Mouse (Mus musculus): ENCODE data around the gene Rer1. TPM values are rescaled to one million over a fixed set of nuclear protein-coding genes. Genes with fewer than 3 reads are reported as not detected.

Rer1 gene
- polyA plus RNA-seq, 1 experiment from 2014 or later, result 132 TPM

DNA sequence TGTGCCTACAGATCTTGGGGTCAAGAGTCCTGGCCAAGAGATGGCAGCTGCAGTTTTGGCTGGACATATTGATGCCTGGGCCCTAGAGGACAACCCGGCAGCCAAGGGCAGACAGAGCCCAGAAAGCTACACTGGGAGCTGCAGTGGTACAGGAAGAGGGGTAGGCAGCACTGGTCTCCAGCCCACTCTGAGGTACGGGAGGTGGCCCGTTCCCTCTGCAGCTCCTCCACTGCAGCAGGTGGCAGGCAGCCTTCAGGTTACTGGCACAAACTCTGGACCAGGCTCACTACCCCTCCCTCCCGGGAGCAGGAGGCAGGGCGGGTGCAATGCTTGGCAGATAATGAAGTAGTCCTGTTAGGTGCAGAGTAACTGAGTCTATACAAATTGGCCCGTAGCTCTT is 45.5 kb downstream of the Rer1 start:
- no peaks in the 10 kb centered on the region for H3K36me3 ChIP-seq
- no peak overlapping the region for H3K4me2 ChIP-seq (replicated peaks)
- WGBS, result 50% methylated on average over 6 of the region's 6 CpGs
- peaks cover 63% of the 10 kb centered on the region for H3K27me3 ChIP-seq
- H3K27ac ChIP-seq (replicated peaks), result peak overlapping the region; percentile 50
- H3K4me3 ChIP-seq, result no peak overlapping the region
- peaks cover 29% of the 10 kb centered on the region for H3K4me1 ChIP-seq
- ATAC-seq (ENCODE audit: low FRiP score, low read depth), result no peak
- peak overlapping the region; percentile 37; the same call in 1 of the 2 replicates for H3K9ac ChIP-seq (replicated peaks)
- no peaks in the 10 kb centered on the region for H3K9me3 ChIP-seq

DNA sequence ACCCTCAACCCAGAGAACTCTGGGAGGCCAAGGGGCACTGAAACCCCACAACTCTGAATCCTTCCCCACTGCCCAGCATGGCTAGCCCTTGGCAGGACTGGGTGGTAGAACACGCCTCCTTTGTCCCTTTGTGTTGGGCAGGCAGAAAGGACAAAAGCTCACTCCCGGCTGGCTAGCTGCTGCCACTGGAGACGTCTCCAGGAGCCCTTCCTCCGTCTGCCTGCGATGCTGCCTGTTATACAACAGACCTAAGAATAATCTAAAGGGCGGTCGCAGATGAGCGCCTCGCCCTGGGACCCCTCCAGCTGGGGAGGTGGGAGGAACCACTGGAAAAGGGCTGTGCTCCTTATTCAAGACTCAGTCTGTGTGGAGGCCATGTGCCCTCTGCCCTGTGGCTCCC is 46.0 kb downstream of the Rer1 start:
- Histone ChIP-seq H3K27ac (replicated peaks) (peak overlapping the region; percentile 50), H3K4me2 (replicated peaks) (0 out of 2 replicates have a peak overlapping the region, but pooled peaks have one; percentile 10)
- 10% methylated on average over 9 of the region's 9 CpGs for WGBS

DNA sequence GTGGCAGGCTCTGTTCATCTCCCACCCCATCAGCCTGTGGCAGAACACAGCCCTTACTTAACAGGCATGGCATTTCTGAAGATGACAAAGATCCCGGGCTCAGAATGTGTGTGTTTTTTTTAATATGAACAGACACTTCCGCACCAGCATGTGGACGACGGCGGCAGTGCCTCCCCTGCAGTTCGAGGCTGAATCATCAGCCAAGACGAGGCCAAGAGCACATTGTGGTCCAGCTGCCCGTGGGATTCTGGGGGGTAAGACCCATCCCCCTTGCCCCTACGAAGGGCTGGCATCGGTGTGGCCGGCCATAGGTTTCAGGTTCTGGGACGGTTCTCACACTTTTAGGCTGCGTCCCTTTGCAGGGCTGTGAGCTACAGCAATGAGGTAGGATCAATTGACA is 51.4 kb downstream of the Rer1 start:
- peaks cover 54% of the 10 kb centered on the region for H3K27me3 ChIP-seq
- no peaks in the 10 kb centered on the region for H3K36me3 ChIP-seq
- WGBS, result 59% methylated on average over 13 of the region's 13 CpGs
- no peak for ATAC-seq (ENCODE audit: low FRiP score, low read depth)
- H3K9ac ChIP-seq (replicated peaks), result no peak overlapping the region
- H3K4me3 ChIP-seq, result no peak overlapping the region
- no peak overlapping the region for H3K4me2 ChIP-seq (replicated peaks)
- H3K9me3 ChIP-seq, result no peaks in the 10 kb centered on the region
- no peak overlapping the region for H3K27ac ChIP-seq (replicated peaks)
- H3K4me1 ChIP-seq, result peaks cover 33% of the 10 kb centered on the region

More for the DNA sequence above, 46.0 kb downstream of the Rer1 start:
- peaks cover 29% of the 10 kb centered on the region for H3K4me1 ChIP-seq
- H3K36me3 ChIP-seq, result no peaks in the 10 kb centered on the region
- H3K4me3 ChIP-seq, result no peak overlapping the region
- no peaks in the 10 kb centered on the region for H3K9me3 ChIP-seq
- peaks cover 59% of the 10 kb centered on the region for H3K27me3 ChIP-seq
- peak overlapping the region; percentile 37; the same call in 1 of the 2 replicates for H3K9ac ChIP-seq (replicated peaks)
- peak; percentile 27; the same call in 1 of the 2 replicates for ATAC-seq (ENCODE audit: low FRiP score, low read depth)

DNA sequence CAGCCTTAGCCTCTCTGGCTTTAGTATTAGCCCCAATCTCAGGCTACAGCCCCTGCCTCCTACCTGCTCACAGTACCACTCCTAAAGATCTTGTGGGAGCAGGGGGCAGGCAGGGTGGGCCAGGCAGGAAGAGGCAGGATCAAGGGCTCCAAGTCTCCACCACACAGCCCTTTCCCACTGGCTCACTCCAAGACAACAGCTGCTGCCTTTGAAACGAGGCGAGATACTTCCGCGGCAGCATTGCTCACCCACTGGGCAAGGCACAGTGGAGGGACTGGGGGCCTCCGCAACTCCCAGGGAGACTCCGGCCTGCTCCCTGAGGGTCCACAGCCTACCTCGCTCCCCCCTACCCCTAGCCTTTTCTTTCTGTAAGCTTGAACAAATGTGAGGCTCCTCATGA is 52.0 kb downstream of the Rer1 start:
- WGBS, result 27% methylated on average over 7 of the region's 7 CpGs
- no peaks in the 10 kb centered on the region for H3K9me3 ChIP-seq
- no peak overlapping the region for H3K4me3 ChIP-seq
- H3K4me1 ChIP-seq, result peaks cover 30% of the 10 kb centered on the region
- H3K36me3 ChIP-seq, result no peaks in the 10 kb centered on the region
- no peak overlapping the region for H3K4me2 ChIP-seq (replicated peaks)
- no peak overlapping the region for H3K27ac ChIP-seq (replicated peaks)
- peaks cover 60% of the 10 kb centered on the region for H3K27me3 ChIP-seq
- ATAC-seq (ENCODE audit: low FRiP score, low read depth), result no peak
- 0 out of 2 replicates have a peak overlapping the region, but pooled peaks have one; percentile 4 for H3K9ac ChIP-seq (replicated peaks)

DNA sequence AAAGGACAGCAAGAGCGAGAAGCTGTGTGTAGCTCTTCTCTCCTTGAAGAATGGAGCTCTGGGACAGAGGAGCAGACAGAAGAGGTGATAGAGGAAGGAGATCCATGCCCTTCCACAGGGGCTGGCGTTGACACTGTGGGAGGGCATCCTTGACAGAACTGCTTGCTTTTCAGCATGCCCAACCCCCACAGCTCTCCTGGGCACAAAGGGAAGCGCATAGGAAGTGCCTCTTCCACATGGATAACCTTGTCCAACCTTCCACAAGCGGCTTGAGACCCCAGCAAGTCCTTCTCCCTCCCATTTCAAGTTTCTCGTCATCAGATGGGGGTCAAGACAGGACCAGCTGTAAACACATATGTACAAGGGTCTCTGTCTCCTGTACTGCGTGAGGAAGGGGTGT is 53.1 kb downstream of the Rer1 start:
- Histone ChIP-seq H3K9me3 (no peaks in the 10 kb centered on the region), H3K27ac (replicated peaks) (no peak overlapping the region), H3K4me2 (replicated peaks) (no peak overlapping the region), H3K27me3 (peaks cover 63% of the 10 kb centered on the region), H3K4me1 (peaks cover 33% of the 10 kb centered on the region), H3K9ac (replicated peaks) (no peak overlapping the region), H3K36me3 (no peaks in the 10 kb centered on the region), H3K4me3 (no peak overlapping the region)
- no peak for ATAC-seq (ENCODE audit: low FRiP score, low read depth)
- WGBS, result 35% methylated on average over 6 of the region's 6 CpGs

DNA sequence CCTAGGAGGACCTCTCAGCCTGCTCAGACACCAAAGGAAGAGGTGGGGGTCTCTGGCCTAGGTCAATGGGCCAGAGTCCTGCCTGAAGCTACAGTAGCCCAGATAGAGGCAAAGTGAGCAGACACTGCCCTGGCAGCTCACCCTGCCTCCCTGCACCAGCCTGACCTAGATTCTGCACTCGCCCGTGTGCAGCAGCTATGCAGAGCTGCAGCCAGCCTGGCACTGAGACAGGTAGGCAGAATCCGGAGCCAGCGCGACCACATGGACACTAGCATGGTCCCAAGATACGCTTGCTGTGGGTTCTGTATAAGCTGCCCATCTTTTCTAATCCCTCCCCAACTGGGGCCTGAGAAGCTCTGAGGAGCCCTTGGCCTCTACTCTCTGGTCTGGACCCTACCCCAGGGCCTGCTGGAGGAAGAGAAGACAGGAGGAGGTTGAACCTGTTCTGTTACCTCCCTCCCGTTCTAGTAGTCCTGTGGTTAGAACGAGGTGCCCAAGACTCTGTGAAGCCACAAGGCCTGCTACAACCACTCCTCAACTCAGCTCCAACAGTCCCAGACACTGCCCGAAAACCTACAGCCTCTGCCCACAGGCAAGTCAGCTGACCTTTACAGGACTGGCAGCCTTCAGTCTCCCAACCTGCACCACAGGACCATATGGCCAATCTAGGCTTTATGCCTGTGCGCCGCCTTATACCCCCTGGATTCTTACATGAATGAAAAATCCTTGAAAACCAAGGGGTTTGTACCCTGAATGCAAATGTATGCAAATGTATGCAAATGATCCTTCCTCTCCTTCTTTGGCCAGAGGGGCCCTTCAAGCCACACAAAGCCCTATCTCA is 61.8 kb downstream of the Rer1 start:
- no peaks in the 10 kb centered on the region for H3K9me3 ChIP-seq
- H3K36me3 ChIP-seq, result no peaks in the 10 kb centered on the region
- H3K9ac ChIP-seq (replicated peaks), result no peak overlapping the region
- peak overlapping the region; percentile 64 for H3K27ac ChIP-seq (replicated peaks)
- H3K4me3 ChIP-seq, result no peak overlapping the region
- H3K4me1 ChIP-seq, result peaks cover 42% of the 10 kb centered on the region
- peak; percentile 25 for ATAC-seq (ENCODE audit: low FRiP score, low read depth)
- 80% methylated on average over 11 of the region's 11 CpGs for WGBS
- peaks cover 13% of the 10 kb centered on the region; the same call in 1 of the 2 replicates for H3K27me3 ChIP-seq
- no peak overlapping the region for H3K4me2 ChIP-seq (replicated peaks)

Other genes starting within 250 kb of the Rer1 start
- 0.16 and 0.46 TPM in 2 replicates for gene Ttc34, start 248.9 kb downstream of the Rer1 start, polyA plus RNA-seq (2016; fragmentation: Nextera tagmentation; extraction: Ambion mirVana)
- 0.19 and 0.37 TPM in 2 replicates for gene Mmel1, start 216.8 kb downstream of the Rer1 start, polyA plus RNA-seq (2016; fragmentation: Nextera tagmentation; extraction: Ambion mirVana)
- gene Fam213b, start 187.2 kb downstream of the Rer1 start, polyA plus RNA-seq (2016; fragmentation: Nextera tagmentation; extraction: Ambion mirVana), result 33.2 and 36.0 TPM in 2 replicates
- gene Tnfrsf14, start 157.8 kb downstream of the Rer1 start, polyA plus RNA-seq (2016; fragmentation: Nextera tagmentation; extraction: Ambion mirVana), result 0.78 and 1.0 TPM in 2 replicates
- 800 and 870 TPM in 2 replicates for gene Hes5, start 125.5 kb downstream of the Rer1 start, polyA plus RNA-seq (2016; fragmentation: Nextera tagmentation; extraction: Ambion mirVana)
- 48.5 and 50.2 TPM in 2 replicates for gene Pank4, start 122.3 kb downstream of the Rer1 start, polyA plus RNA-seq (2016; fragmentation: Nextera tagmentation; extraction: Ambion mirVana)
- gene Plch2, start 29.6 kb downstream of the Rer1 start, polyA plus RNA-seq (2016; fragmentation: Nextera tagmentation; extraction: Ambion mirVana), result 3.6 and 3.7 TPM in 2 replicates
- 16.0 and 19.2 TPM in 2 replicates for gene Pex10, start 19.4 kb downstream of the Rer1 start, polyA plus RNA-seq (2016; fragmentation: Nextera tagmentation; extraction: Ambion mirVana)
- 5.6 and 5.7 TPM in 2 replicates for gene Morn1, start 195 bp upstream of the Rer1 start, polyA plus RNA-seq (2016; fragmentation: Nextera tagmentation; extraction: Ambion mirVana)
- gene Ski, start 136.2 kb upstream of the Rer1 start, polyA plus RNA-seq (2016; fragmentation: Nextera tagmentation; extraction: Ambion mirVana), result 11.2 and 12.2 TPM in 2 replicates
- 102 TPM in 2 replicates for gene Faap20, start 163.4 kb upstream of the Rer1 start, polyA plus RNA-seq (2016; fragmentation: Nextera tagmentation; extraction: Ambion mirVana)

All from midbrain, embryonic 12.5 days (tissue).